In genomic region chrX:48452231-48452890, GRCm38 (mm10) we compare ENCODE assay signal across 8 mouse cellular contexts. TPM values are rescaled to one million over a fixed set of nuclear protein-coding genes. Genes with fewer than 3 reads are reported as not detected.
DNase-seq lines count a peak whose midpoint lies in the region; ATAC-seq and TF ChIP-seq lines count a peak whose summit lies in the region.

No protein-coding gene starts in this region.

- peak overlapping the region; percentile 89 for H3K9ac ChIP-seq in heart, adult 2 months (ENCODE audit: low read depth, low read length)
- no peak overlapping the region for H3K9ac ChIP-seq in midbrain, embryonic 13.5 days (replicated peaks)

- peak overlapping the region; percentile 100 for H3K4me3 ChIP-seq in thymus, adult 2 months (ENCODE audit: control insufficient read depth, insufficient read depth, low read length)
- peak overlapping the region; percentile 22; the same call in 1 of the 2 replicates for H3K4me3 ChIP-seq in heart, adult 2 months
- peak overlapping the region; percentile 38; the same call in 1 of the 2 replicates for H3K4me3 ChIP-seq in midbrain, embryonic 13.5 days (replicated peaks)

- TF ChIP-seq CTCF in thymus, adult 2 months (IDR thresholded peaks at IDR 0.05; ENCODE audit: borderline replicate concordance, control insufficient read depth, extremely low read depth, insufficient read depth, low read length, poor library complexity) = no peak
- TF ChIP-seq CTCF in heart, adult 2 months (IDR thresholded peaks at IDR 0.05) = no peak

- H3K36me3 ChIP-seq in thymus, adult 2 months (ENCODE audit: control insufficient read depth, insufficient read depth, low read length) = no peaks in the 10 kb centered on the region
- no peaks in the 10 kb centered on the region for H3K36me3 ChIP-seq in heart, adult 2 months (ENCODE audit: control insufficient read depth, insufficient read depth, low read length)
- no peaks in the 10 kb centered on the region for H3K36me3 ChIP-seq in midbrain, embryonic 13.5 days

- ATAC-seq in midbrain, embryonic 13.5 days = peak; percentile 5; the same call in 1 of the 2 replicates

- H3K79me2 ChIP-seq in heart, adult 2 months (replicated peaks; ENCODE audit: control insufficient read depth, insufficient read depth, low read length) = no peaks in the 10 kb centered on the region

- peak overlapping the region; percentile 63 for H3K27ac ChIP-seq in thymus, adult 2 months (ENCODE audit: control insufficient read depth, insufficient read depth, low read length)
- peak overlapping the region; percentile 23 for H3K27ac ChIP-seq in heart, adult 2 months
- no peak overlapping the region for H3K27ac ChIP-seq in midbrain, embryonic 13.5 days

- TF ChIP-seq EP300 in heart, adult 2 months (IDR thresholded peaks at IDR 0.05; ENCODE audit: insufficient read depth, low read depth, low read length) = no peak

- H3K4me1 ChIP-seq in thymus, adult 2 months (replicated peaks; ENCODE audit: control insufficient read depth, insufficient read depth, low read length) = peaks cover 46% of the 10 kb centered on the region
- H3K4me1 ChIP-seq in heart, adult 2 months (ENCODE audit: control insufficient read depth, insufficient read depth, low read length) = no peaks in the 10 kb centered on the region; the same call in none of the 2 replicates
- H3K4me1 ChIP-seq in midbrain, embryonic 13.5 days (replicated peaks) = peaks cover 8% of the 10 kb centered on the region; the same call in 1 of the 2 replicates

- no peaks in the 10 kb centered on the region for H3K27me3 ChIP-seq in thymus, adult 2 months (ENCODE audit: control insufficient read depth, insufficient read depth, low read length)
- no peaks in the 10 kb centered on the region for H3K27me3 ChIP-seq in heart, adult 2 months (ENCODE audit: control insufficient read depth, insufficient read depth, low read length)
- peaks cover 53% of the 10 kb centered on the region for H3K27me3 ChIP-seq in midbrain, embryonic 13.5 days

- 4% methylated on average over 9 of the region's 9 CpGs for WGBS in thymus, adult 2 months
- WGBS in heart, adult 2 months = 38% methylated on average over 9 of the region's 9 CpGs
- 42% methylated on average over 9 of the region's 9 CpGs for WGBS in midbrain, embryonic 13.5 days

- intact Hi-C loops in heart, adult 2 months (cut with DNase I) = no loop called here

- TF ChIP-seq POLR2A in thymus, adult 2 months (IDR thresholded peaks at IDR 0.05; ENCODE audit: control insufficient read depth, extremely low read depth, insufficient read depth, low read length, poor library complexity) = no peak
- TF ChIP-seq POLR2A in heart, adult 2 months (IDR thresholded peaks at IDR 0.05; ENCODE audit: insufficient read depth, low read depth, low read length) = no peak

- peak overlapping the region; percentile 50 for H3K4me2 ChIP-seq in midbrain, embryonic 13.5 days (replicated peaks)

- DNase-seq in thymus, adult 2 months = no peak
- DNase-seq in thymus, postnatal 10 days (ENCODE audit: low spot score in 2 of 2) = no peak
- peak in 1 of 2 experiments; percentile 56 for DNase-seq in heart, adult 2 months
- DNase-seq in kidney, postnatal 25 days = peak; percentile 24 to 44
- no peak for DNase-seq in cerebellum, adult 11 months
- no peak for DNase-seq in adrenal gland, postnatal 36 days
- DNase-seq in ovary, postnatal 10 days (ENCODE audit: low spot score) = no peak

- no peaks in the 10 kb centered on the region; the same call in 1 of the 2 replicates for H3K9me3 ChIP-seq in midbrain, embryonic 13.5 days

RNA-seq across cellular contexts. Expression of gene Elf4, which starts 10.6 kb away (rescaled TPM):
- 90.5 and 92.3 TPM in 2 replicates for polyA plus RNA-seq in thymus, adult 2 months (2012; rRNA removed)
- total RNA-seq in heart, adult 2 months (2021) = 1 to 10 TPM; 4.5 to 5.0 TPM
- polyA plus RNA-seq in heart, adult 2 months (2012; rRNA removed) = 7.6 and 8.3 TPM in 2 replicates
- polyA plus RNA-seq in midbrain, embryonic 13.5 days (2015; fragmentation: Nextera tagmentation; extraction: Ambion mirVana) = 0.46 and 0.77 TPM in 2 replicates
- 10 to 100 TPM; 10.9 to 19.1 TPM for total RNA-seq in adrenal gland, postnatal 36 days (2021)

Comparison
In these comparisons a context has a peak if more than half of its experiments do, and no peak if none do; other contexts are left out.
1. DNase-seq: peak in kidney, postnatal 25 days (2 of 2); none in thymus, adult 2 months (single experiment), thymus, postnatal 10 days (0 of 2), cerebellum, adult 11 months (single experiment), adrenal gland, postnatal 36 days (0 of 2) and ovary, postnatal 10 days (single experiment).
2. H3K4me3 ChIP-seq: peak in every context shown above with its lines; median percentile 100 in thymus, adult 2 months; 38 in midbrain, embryonic 13.5 days; 22 in heart, adult 2 months.